Mouse (Mus musculus): Measurements from ENCODE around the gene Memo1. TPM values are rescaled to one million over a fixed set of nuclear protein-coding genes. Genes with fewer than 3 reads are reported as not detected.
"Not testable (repeated sequence)": the region's sequence is repeated elsewhere in the genome, so short reads cannot be mapped to it uniquely, and the experiment has no call there.

Memo1 gene
- polyA plus RNA-seq, 1 experiment from 2014 or later = 76.8 TPM

GRCm38 (mm10) chr17:74194755-74195154 lies 100.6 kb downstream of the Memo1 start:
- Histone ChIP-seq H3K9me3 (no peaks in the 10 kb centered on the region), H3K27me3 (ENCODE audit: insufficient read depth, poor library complexity, severe bottlenecking) (no peaks in the 10 kb centered on the region), H3K4me3 (no peak overlapping the region), H3K36me3 (peaks cover 15% of the 10 kb centered on the region; the same call in 1 of the 2 replicates), H3K4me1 (replicated peaks) (no peaks in the 10 kb centered on the region), H3K27ac (no peak overlapping the region)
- DNase-seq (ENCODE audit: low spot score) = no peak
- WGBS = 96% methylated on average over 9 of the region's 9 CpGs

DNA sequence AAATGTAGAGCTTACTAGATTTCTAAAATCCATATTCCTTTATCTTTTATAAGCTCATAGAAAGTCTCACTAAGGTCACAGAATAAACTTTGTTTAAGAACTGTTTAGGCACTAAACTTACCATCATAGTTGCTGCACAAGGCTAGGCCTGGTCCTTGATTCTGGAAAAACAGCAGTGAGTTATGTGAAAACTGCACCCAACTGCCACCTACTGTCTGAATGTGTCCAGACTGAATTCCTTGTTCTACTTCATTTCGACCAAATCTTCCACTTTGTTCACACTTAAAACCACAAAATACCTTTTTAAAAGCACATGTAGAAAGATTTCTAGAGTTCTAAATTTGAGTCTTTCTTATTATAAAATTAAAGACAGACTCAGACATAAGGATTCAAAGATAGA lies 101.9 kb downstream of the Memo1 start:
- H3K4me3 ChIP-seq = no peak overlapping the region
- H3K27me3 ChIP-seq (ENCODE audit: insufficient read depth, poor library complexity, severe bottlenecking) = no peaks in the 10 kb centered on the region
- H3K9me3 ChIP-seq = no peaks in the 10 kb centered on the region
- H3K4me1 ChIP-seq (replicated peaks) = no peaks in the 10 kb centered on the region
- no peak for DNase-seq (ENCODE audit: low spot score)
- peaks cover 15% of the 10 kb centered on the region; the same call in 1 of the 2 replicates for H3K36me3 ChIP-seq
- H3K27ac ChIP-seq = no peak overlapping the region
- 84% methylated on average over 1 of the region's 1 CpGs for WGBS

DNA sequence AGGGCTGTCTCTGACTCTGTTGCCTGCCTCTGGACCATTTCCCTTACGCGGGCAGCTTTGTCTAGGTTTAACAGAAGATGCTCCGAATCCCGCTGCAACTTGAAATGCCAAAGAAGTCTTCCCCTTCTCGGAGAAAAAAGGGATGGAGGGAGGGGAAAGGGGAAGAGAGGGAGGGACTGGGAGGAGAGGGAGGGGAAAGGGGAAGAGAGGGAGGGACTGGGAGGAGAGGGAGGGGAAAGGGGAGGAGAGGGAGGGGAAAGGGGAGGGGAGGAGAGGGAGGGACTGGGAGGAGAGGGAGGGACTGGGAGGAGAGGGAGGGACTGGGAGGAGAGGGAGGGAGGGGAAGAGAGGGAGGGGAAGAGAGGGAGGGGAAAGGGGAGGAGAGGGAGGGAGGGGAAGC lies 103.9 kb downstream of the Memo1 start:
- H3K36me3 ChIP-seq = peaks cover 9% of the 10 kb centered on the region; the same call in 1 of the 2 replicates
- no peak overlapping the region for H3K27ac ChIP-seq
- H3K4me3 ChIP-seq = no peak overlapping the region
- DNase-seq (ENCODE audit: low spot score) = no peak
- H3K27me3 ChIP-seq (ENCODE audit: insufficient read depth, poor library complexity, severe bottlenecking) = no peaks in the 10 kb centered on the region
- WGBS = 79% methylated on average over 5 of the region's 5 CpGs
- H3K9me3 ChIP-seq = no peaks in the 10 kb centered on the region
- no peaks in the 10 kb centered on the region for H3K4me1 ChIP-seq (replicated peaks)

DNA sequence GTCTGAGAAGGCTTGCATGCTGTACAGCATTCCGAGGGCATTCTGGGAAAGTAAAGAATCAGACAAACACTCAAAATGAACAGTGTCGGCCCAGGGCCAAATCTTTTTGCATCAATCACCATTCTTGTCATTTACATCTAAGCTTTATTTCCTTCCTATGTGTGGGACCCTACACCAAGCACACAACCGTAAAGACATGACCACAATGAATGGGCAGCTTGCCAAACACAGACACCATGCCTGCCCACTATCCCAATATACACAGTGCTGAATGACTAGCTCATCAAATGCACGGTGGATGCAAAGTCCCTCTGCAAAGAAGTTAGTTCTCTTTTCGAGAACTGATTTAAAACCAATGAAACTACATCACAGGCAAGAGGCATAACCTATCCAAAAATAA lies 109.1 kb downstream of the Memo1 start:
- WGBS = 89% methylated on average over 5 of the region's 5 CpGs
- DNase-seq (ENCODE audit: low spot score) = no peak
- no peak overlapping the region for H3K4me3 ChIP-seq
- H3K4me1 ChIP-seq (replicated peaks) = no peaks in the 10 kb centered on the region
- no peak overlapping the region for H3K27ac ChIP-seq
- no peaks in the 10 kb centered on the region for H3K27me3 ChIP-seq (ENCODE audit: insufficient read depth, poor library complexity, severe bottlenecking)
- no peaks in the 10 kb centered on the region for H3K9me3 ChIP-seq
- H3K36me3 ChIP-seq = peaks cover 10% of the 10 kb centered on the region; the same call in 1 of the 2 replicates

DNA sequence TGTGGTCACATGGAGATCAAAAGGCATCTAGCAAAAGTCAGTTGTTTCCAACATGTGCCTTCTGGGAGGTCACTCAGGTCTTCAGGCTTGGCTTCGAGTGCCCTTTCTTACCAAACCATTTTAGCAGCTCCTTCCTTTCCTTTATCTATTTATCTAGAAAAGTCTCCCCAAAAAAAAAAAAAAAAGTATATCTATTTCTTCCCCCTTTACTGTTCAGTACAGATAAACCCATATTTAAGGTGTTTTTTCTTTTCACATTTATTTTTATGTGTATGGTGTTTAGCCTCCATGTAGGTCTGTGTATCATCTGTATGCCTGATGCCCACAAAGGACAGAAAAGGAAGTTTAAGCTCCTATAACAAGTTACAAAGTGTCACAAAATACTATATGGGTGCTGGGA lies 110.6 kb downstream of the Memo1 start:
- 89% methylated on average over 1 of the region's 1 CpGs for WGBS
- Histone ChIP-seq H3K27ac (no peak overlapping the region), H3K27me3 (ENCODE audit: insufficient read depth, poor library complexity, severe bottlenecking) (no peaks in the 10 kb centered on the region), H3K4me3 (no peak overlapping the region), H3K4me1 (replicated peaks) (no peaks in the 10 kb centered on the region), H3K36me3 (peaks cover 3% of the 10 kb centered on the region; the same call in 1 of the 2 replicates), H3K9me3 (no peaks in the 10 kb centered on the region)
- no peak for DNase-seq (ENCODE audit: low spot score)

- H3K27ac ChIP-seq = no peak overlapping the region
- H3K4me3 ChIP-seq = no peak overlapping the region
- H3K36me3 ChIP-seq = peaks cover 3% of the 10 kb centered on the region; the same call in 1 of the 2 replicates
- H3K9me3 ChIP-seq = no peaks in the 10 kb centered on the region
- H3K27me3 ChIP-seq (ENCODE audit: insufficient read depth, poor library complexity, severe bottlenecking) = no peaks in the 10 kb centered on the region
- no peaks in the 10 kb centered on the region for H3K4me1 ChIP-seq (replicated peaks)
- no peak for DNase-seq (ENCODE audit: low spot score)
Observed at GRCm38 (mm10) chr17:74180889-74181288, 114.4 kb downstream of the Memo1 start.

- H3K36me3 ChIP-seq; H3K27me3 ChIP-seq (ENCODE audit: insufficient read depth, poor library complexity, severe bottlenecking); H3K4me1 ChIP-seq (replicated peaks); DNase-seq (ENCODE audit: low spot score); H3K9me3 ChIP-seq; H3K27ac ChIP-seq; H3K4me3 ChIP-seq: not testable (repeated sequence)
- 97% methylated on average over 2 of the region's 2 CpGs for WGBS
Observed at GRCm38 (mm10) chr17:74179640-74180039, 115.7 kb downstream of the Memo1 start.

GRCm38 (mm10) chr17:74173726-74174125 lies 121.6 kb downstream of the Memo1 start:
- DNase-seq (ENCODE audit: low spot score) = no peak
- H3K4me3 ChIP-seq = no peak overlapping the region
- no peaks in the 10 kb centered on the region for H3K27me3 ChIP-seq (ENCODE audit: insufficient read depth, poor library complexity, severe bottlenecking)
- H3K9me3 ChIP-seq = 0 out of 2 replicates have a peak, but pooled peaks cover 3% of the 10 kb centered on the region
- H3K36me3 ChIP-seq = no peaks in the 10 kb centered on the region
- no peak overlapping the region for H3K27ac ChIP-seq
- H3K4me1 ChIP-seq (replicated peaks) = no peaks in the 10 kb centered on the region

- Histone ChIP-seq H3K4me3 (no peak overlapping the region), H3K4me1 (replicated peaks) (no peaks in the 10 kb centered on the region), H3K27ac (no peak overlapping the region), H3K36me3 (no peaks in the 10 kb centered on the region), H3K9me3 (0 out of 2 replicates have a peak, but pooled peaks cover 3% of the 10 kb centered on the region), H3K27me3 (ENCODE audit: insufficient read depth, poor library complexity, severe bottlenecking) (no peaks in the 10 kb centered on the region)
- no peak for DNase-seq (ENCODE audit: low spot score)
- WGBS = 84% methylated on average over 1 of the region's 1 CpGs
Observed at GRCm38 (mm10) chr17:74172834-74173233, 122.5 kb downstream of the Memo1 start.

- DNase-seq (ENCODE audit: low spot score) = peak; percentile 77
- Histone ChIP-seq H3K27ac (peak overlapping the region; percentile 79), H3K4me3 (peak overlapping the region; percentile 49), H3K9me3 (no peaks in the 10 kb centered on the region), H3K4me1 (replicated peaks) (peaks cover 9% of the 10 kb centered on the region), H3K36me3 (no peaks in the 10 kb centered on the region), H3K27me3 (ENCODE audit: insufficient read depth, poor library complexity, severe bottlenecking) (no peaks in the 10 kb centered on the region)
- under 1% methylated on average over 9 of the region's 9 CpGs for whole genome bisulfite sequencing
Observed at GRCm38 (mm10) chr17:74159443-74159894, 135.9 kb downstream of the Memo1 start.

DNA sequence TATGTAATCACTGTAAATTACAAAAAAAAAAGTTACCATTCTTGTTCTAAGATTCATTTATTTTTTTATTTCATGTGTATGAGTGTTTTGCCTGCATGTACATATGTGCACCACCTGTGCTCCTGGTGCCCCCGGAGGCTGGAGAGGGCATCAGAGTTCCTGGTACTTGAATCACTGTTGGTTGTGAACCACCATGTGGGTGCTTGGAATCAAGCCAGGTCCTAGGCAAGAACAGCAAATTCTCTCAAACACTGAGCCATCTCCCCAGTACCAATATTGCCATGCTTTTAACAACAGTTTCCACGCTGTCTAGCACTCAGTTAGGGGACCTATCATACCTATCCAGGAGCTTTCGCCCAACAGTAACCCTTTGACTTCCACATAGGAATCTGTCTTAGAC lies 137.2 kb downstream of the Memo1 start:
- Histone ChIP-seq H3K9me3 (no peaks in the 10 kb centered on the region), H3K4me1 (replicated peaks) (peaks cover 9% of the 10 kb centered on the region), H3K27ac (no peak overlapping the region), H3K4me3 (no peak overlapping the region), H3K36me3 (no peaks in the 10 kb centered on the region), H3K27me3 (ENCODE audit: insufficient read depth, poor library complexity, severe bottlenecking) (no peaks in the 10 kb centered on the region)
- DNase-seq (ENCODE audit: low spot score) = no peak
- WGBS = 87% methylated on average over 3 of the region's 3 CpGs

Other genes with a start within 250 kb of the Memo1 start
- not detected in 2 replicates for gene Srd5a2, start 247.6 kb downstream of the Memo1 start, polyA plus RNA-seq (2016; fragmentation: Nextera tagmentation; extraction: Ambion mirVana)
- gene Dpy30, start 28.4 kb upstream of the Memo1 start, polyA plus RNA-seq (2016; fragmentation: Nextera tagmentation; extraction: Ambion mirVana) = 266 and 284 TPM in 2 replicates
- 16.4 and 16.8 TPM in 2 replicates for gene Spast, start 43.5 kb upstream of the Memo1 start, polyA plus RNA-seq (2016; fragmentation: Nextera tagmentation; extraction: Ambion mirVana)
- gene Slc30a6, start 100.1 kb upstream of the Memo1 start, polyA plus RNA-seq (2016; fragmentation: Nextera tagmentation; extraction: Ambion mirVana) = 28.4 and 33.8 TPM in 2 replicates
- 0.11 and 0.14 TPM in 2 replicates for gene Nlrc4, start 163.6 kb upstream of the Memo1 start, polyA plus RNA-seq (2016; fragmentation: Nextera tagmentation; extraction: Ambion mirVana)
- 35.5 and 37.2 TPM in 2 replicates for gene Yipf4, start 194.0 kb upstream of the Memo1 start, polyA plus RNA-seq (2016; fragmentation: Nextera tagmentation; extraction: Ambion mirVana)
- 78.8 and 80.4 TPM in 2 replicates for gene Birc6, start 232.8 kb upstream of the Memo1 start, polyA plus RNA-seq (2016; fragmentation: Nextera tagmentation; extraction: Ambion mirVana)